Mouse (Mus musculus): ENCODE data around the gene Vkorc1l1.

Gene Vkorc1l1

DNA sequence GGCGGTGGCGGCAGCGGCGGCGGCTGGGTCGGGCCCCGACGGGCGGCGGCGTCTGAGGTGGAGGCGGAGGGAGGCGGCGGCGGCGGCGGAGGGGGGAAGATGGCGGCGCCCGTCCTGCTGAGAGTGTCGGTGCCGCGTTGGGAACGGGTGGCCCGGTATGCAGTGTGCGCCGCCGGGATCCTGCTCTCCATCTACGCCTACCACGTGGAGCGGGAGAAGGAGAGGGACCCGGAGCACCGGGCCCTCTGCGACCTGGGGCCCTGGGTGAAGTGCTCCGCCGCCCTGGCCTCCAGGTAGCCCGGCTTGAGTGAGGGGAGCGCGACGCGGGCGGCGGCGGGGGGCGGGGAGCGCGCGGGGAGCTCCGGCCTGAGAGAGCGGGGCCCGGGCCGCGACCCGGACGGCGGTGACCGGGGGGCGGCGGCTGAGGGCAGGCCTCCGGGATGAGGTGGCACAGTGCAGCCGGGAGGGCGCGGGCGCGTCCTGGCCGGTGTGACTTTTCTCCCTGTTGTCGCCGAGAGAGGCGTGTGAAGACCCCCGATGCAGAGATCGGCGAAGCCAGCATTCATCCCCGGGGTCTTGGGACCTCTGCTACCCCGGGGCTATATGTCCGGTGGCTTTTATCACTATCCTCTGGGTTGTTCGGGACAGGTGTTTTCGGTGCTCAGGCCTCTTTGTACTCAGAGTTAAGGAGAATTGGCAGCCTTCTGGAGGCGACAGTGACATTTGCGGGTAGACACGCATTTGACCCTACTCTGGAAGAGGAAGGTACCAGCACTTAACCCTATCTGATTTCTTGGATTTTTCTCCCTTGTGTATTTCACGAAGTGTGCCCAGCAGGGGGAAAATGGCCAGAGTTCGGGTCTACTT, 536 bp downstream of the Vkorc1l1 start:
- peak; percentile 27 to 30 for DNase-seq

DNA sequence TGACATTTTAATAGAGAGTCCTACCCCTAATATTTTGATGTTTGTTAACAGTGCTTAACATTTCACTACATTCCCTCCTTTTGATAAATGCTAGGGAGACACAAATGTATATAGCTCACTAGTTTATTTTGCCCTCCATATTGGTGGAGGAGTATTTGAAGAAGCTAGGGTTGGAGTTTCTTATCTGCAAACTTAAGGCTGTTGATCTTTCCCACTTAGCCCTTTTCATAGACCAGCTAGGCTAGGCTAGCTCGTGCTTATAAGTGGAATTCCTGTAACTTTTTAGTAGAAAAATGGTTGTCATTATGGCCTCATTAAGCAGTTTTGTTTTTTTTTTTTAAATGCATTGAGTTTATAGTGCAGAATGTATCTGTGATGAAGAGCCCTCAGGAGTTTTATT, 1.6 kb downstream of the Vkorc1l1 start:
- DNase-seq, result no peak

- DNase-seq, result no peak
These were observed 5.8 kb downstream of the Vkorc1l1 start for GRCm38 (mm10) chr5:129947528-129948033.

DNA sequence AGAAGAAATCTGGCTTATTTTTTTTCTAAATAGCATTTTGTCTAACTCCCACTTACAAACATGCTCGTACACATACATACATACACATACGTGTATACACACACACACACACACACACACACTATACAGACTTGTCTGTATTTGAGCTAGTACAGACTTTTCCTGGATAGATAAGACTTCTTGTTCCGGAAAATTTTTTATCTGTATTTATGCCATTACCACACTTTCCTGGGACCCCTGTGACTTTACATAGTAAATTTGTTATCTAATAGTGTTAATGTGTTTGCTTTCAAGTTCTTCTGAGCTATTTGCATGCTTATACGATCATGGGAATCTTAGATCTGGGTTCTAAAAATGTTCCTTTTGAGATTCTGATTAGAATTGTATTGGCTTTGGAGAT, 10.4 kb downstream of the Vkorc1l1 start:
- DNase-seq, result no peak

DNA sequence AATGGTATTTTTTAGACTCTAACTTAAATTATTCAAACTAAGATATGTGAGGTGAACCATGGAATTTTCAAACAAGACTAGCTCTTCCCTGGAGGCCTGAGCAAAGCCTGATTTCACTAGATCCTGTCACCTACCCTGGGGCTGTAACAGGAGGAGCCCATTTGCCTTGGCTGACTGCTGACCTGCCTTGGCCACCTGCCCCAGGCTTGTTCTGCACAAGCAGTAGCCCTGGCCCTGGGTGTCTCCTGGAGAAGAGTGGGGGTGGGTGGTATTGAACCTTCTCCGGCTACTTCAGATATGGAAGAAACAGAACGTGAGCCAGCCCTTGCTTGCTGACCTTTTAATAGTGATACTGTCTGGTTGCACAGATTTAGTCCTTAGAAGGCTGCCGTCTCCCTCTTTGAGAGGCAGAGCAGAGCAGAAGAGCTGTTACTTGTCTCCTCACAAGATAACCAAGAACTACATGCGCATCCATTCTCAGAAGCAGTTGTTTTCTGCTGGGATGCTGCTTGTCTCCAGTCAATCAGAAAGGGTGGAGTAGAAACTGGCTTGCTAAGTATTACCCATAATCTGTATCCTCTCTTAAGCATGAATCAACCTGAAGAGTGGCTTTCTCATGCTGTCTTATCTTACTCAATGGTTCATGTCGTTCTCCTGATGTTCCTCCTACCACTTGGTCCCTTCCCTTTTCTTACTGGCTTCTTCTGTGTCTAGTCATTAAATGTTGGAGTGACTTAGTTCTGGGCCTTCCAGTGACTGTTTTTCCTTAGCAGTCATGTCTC, 12.9 kb downstream of the Vkorc1l1 start:
- no peak for DNase-seq

DNA sequence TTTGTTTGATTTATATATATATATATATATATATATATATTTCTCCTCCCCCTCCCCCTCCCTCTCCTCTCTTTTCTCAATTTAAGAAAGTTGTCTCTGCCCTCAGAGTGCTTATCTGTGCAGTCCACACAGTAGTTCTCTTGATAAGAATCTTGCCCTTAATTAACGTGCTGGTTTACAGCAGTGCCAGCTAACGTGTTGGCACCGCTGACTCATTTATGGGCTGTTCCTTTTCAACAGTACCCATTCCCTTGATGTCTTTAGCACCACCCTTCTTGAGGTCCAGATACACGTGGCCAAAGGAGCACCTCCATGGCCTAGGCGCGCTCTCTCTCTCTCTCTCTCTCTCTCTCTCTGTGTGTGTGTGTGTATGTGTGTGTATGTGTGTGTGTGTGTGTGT, 14.0 kb downstream of the Vkorc1l1 start:
- no peak for DNase-seq

GRCm38 (mm10) chr5:129963224-129963623, 21.5 kb downstream of the Vkorc1l1 start:
- DNase-seq, result no peak

GRCm38 (mm10) chr5:129966448-129966847, 24.7 kb downstream of the Vkorc1l1 start:
- DNase-seq, result no peak

- DNase-seq, result no peak
These were observed 26.6 kb downstream of the Vkorc1l1 start for GRCm38 (mm10) chr5:129968417-129968816.

GRCm38 (mm10) chr5:129971491-129971890, 29.7 kb downstream of the Vkorc1l1 start:
- no peak for DNase-seq

DNA sequence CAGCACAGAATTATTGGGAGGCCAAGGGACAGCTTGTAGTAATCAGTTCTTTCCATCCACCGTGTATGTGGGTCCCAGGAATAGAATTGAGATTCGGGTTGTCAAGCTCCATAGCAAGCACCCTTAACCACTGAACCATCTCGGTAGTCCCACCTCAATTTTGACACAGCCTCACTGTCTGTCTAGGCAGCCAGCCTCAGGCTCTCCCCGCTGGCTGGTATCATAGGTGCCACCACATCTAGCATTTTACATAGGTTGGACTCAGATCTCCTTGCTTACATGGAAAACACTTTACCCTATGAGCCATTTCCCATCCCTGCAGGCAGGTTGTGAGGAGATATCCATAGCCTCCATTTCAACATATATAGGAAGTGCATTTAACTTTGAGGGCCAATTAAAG, 32.6 kb downstream of the Vkorc1l1 start:
- no peak for DNase-seq

DNA sequence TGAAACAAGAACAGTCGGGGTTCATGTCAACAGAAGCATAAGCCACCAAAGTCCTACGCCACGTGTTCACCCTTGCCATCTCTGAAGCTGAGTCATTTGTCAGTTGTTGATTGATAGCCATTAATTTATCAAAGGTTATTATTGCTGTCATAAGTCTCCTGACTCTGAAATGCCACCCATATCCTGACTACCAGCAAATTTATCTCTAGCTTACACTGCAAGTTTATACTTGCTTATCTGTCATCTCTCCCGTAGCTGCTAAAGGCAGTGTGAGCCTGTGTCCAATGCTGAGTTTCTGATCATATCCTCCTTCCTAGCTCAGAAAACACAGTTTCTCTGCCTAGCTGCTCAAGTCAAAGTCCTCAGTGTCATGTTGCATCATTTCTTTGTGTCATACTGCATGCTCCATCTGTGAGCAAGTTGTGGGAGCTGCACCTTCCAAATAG, 33.1 kb downstream of the Vkorc1l1 start:
- no peak for DNase-seq

DNA sequence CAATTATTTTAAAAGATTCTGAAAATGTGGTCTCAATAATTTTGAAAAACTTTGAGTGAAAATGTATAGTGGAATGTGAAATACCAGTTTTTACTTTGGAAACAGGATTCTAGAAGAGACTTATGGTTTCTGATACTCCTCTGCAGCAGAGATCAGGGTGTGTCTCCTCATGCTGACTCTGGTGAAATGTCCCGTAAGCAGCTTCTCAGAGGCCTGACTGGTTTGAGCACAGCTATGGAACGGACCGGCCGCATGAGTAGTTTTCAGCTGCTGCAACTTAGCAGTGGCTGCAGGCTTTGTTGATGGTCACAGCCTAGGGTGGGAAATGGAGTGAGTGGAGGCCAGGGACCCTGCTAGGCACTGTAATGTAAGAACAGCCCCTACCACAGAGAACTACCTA, 36.0 kb downstream of the Vkorc1l1 start:
- DNase-seq, result no peak

- DNase-seq, result no peak
These were observed 36.8 kb downstream of the Vkorc1l1 start for GRCm38 (mm10) chr5:129978608-129979007.

- no peak for DNase-seq
These were observed 38.4 kb downstream of the Vkorc1l1 start for GRCm38 (mm10) chr5:129980216-129980615.

DNA sequence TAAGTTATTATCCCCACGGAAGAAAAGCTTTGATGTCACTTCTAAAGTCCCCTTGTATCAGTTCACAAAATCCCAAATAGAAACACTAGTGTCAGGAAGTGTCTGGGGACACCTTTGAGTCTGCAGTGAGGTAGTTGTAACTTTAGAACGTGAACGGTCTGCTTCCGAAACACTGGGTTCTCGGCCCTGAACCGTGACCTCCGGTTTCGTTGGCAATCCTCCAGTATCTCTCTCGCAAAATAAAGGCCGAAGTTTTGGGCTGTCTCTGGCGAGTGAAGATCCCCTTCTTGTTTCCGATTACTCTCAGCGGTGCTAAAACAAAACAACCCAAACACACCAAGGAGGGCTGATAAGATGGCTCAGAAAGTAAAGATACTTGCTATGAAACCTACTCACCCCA, 47.6 kb downstream of the Vkorc1l1 start:
- DNase-seq, result no peak

- no peak for DNase-seq
These were observed 50.1 kb downstream of the Vkorc1l1 start for GRCm38 (mm10) chr5:129991898-129992297.

GRCm38 (mm10) chr5:129993374-129993773, 51.6 kb downstream of the Vkorc1l1 start:
- DNase-seq, result no peak

DNA sequence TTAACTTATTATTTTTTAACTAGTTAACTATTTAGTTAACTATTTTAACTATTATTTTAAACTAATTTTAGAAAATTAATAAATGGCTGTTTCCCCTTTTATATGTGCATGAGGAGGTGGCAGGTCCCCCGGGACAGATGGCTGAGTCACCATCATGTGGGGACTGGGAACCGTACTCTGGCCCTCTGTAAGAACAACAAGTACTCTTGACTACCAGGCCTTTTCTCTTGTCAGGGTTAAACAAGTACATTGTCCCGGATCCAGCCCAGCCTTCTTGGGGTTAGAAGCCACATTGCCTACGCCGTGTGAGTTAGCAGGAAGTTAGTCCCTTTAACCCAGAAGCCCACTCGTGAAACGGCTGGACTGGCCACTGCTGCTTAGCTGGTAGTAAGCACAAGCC, 53.2 kb downstream of the Vkorc1l1 start:
- DNase-seq, result no peak

- no peak for DNase-seq
These were observed 55.9 kb downstream of the Vkorc1l1 start for GRCm38 (mm10) chr5:129997700-129998099.

GRCm38 (mm10) chr5:129999097-129999496, 57.3 kb downstream of the Vkorc1l1 start:
- DNase-seq, result peak; percentile 46 to 55

GRCm38 (mm10) chr5:130000735-130001134, 59.0 kb downstream of the Vkorc1l1 start:
- peak; percentile 52 to 64 for DNase-seq

GRCm38 (mm10) chr5:130001356-130001987, 59.7 kb downstream of the Vkorc1l1 start:
- DNase-seq, result peak in 1 of 2 experiments; percentile 32
